Mouse (Mus musculus): Measurements from ENCODE around the gene Slc1a3.

DNA sequence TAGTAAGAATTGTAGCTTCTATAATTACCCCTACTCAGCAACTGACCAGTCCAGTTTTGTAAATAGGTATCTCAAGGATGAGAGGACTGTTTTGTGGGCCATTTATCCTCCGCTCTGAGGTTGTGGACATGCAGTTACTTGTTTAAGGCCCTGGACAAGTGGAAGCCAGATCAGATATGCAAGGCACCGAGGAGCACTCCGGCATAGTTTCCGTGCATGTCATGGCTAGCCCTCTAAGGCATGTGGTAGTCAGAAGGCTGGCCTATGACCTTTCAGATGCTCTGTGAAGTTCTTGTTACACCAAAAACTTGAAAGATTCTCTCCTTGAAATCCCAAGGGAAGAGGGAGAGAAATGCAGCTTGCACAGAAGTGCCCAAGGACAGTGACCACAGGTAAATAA is 23.7 kb downstream of the Slc1a3 start:
- TF ChIP-seq CTCF (IDR thresholded peaks at IDR 0.05; ENCODE audit: low read depth) (no peak), EP300 (IDR thresholded peaks at IDR 0.05; ENCODE audit: low read depth) (no peak)

All from liver, embryonic 14.5 days (tissue).